Mouse (Mus musculus): ENCODE measurements around the gene Prpf6.

DNA sequence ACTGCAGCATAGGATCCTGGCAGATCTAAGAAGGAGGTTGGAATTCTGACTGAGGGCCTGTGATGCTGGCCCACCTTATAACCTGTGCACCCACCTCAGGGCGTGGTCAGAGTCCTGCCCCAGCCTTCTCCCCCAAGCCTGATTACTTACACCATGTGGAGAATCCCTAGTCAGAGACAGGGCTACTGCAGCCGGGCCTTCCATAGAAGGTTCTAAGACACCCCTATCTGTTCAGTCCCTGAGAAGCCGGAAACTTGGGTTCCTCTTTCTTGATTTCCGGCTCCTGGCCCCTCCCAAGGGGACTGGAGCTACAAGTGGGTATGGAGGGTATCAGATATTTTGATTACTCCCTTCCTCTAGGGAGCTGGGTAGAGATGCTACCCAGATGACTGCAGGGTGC, 99.9 kb downstream of the Prpf6 start:
- TF ChIP-seq MAZ (IDR thresholded peaks at IDR 0.05; ENCODE audit: low read depth, low read length) (no peak), CTCF (conservative IDR thresholded peaks at IDR 0.05 in 1 of 2, IDR thresholded peaks at IDR 0.05 in 1 of 2; ENCODE audit: low read depth in 2 of 2, low read length in 2 of 2) (no peak), NRF1 (IDR thresholded peaks at IDR 0.05; ENCODE audit: low read depth, low read length) (no peak), ZNF384 (IDR thresholded peaks at IDR 0.05; ENCODE audit: low read depth, low read length) (no peak)
